Mouse (Mus musculus) limb, embryonic 14.5 days (tissue): ENCODE measurements at regions not wholly inside any gene's neighbourhood (a gene's known extent, or its start where the extent isn't known, plus 50 kb on each side); places are given as distances from the start of the nearest gene placed in this dataset.

Experiments
- ATAC-seq: fragments of 200-750 bp; cut with Nextera tagmentation; 2 replicates; pipeline ENCODE4 v1.8.0; 2017; ENCODE audit warnings: low read depth, moderate number of reproducible peaks, moderate TSS enrichment; ENCODE audit not compliant: low FRiP score
- DNase-seq: peaks from one replicate; pipeline ENCODE4 v3.0.0-alpha.2; 2015; ENCODE audit warnings: low spot score
- H3K27ac ChIP-seq: fragments of 300-500 bp; sonication (generic); replicated peaks from 2 replicates; pipeline ENCODE4 v1.5.1; 2014; ENCODE audit warnings: low read depth, mild to moderate bottlenecking, low read length, moderate library complexity, mixed read lengths
- H3K27me3 ChIP-seq: fragments of 300-500 bp; sonication (generic); 2 replicates; pipeline ENCODE4 v1.6.1; 2014; ENCODE audit warnings: low read length, mixed read lengths; ENCODE audit not compliant: control insufficient read depth, insufficient read depth
- H3K36me3 ChIP-seq: fragments of 300-500 bp; sonication (generic); 2 replicates; pipeline ENCODE4 v1.6.1; 2014; ENCODE audit warnings: mild to moderate bottlenecking, low read length, moderate library complexity, mixed read lengths; ENCODE audit not compliant: control insufficient read depth, insufficient read depth
- H3K4me1 ChIP-seq: fragments of 300-500 bp; sonication (generic); 2 replicates; pipeline ENCODE4 v1.6.1; 2014; ENCODE audit warnings: antibody characterized with exemption, low read length, mixed read lengths; ENCODE audit not compliant: control insufficient read depth, insufficient read depth
- H3K4me2 ChIP-seq: fragments of 300-500 bp; sonication (generic); replicated peaks from 2 replicates; pipeline ENCODE4 v1.6.1; 2014; ENCODE audit warnings: low read depth, mild to moderate bottlenecking, low read length, moderate library complexity; ENCODE audit not compliant: severe bottlenecking
- H3K4me3 ChIP-seq: fragments of 300-500 bp; sonication (generic); replicated peaks from 2 replicates; pipeline ENCODE4 v1.5.1; 2014; ENCODE audit warnings: low read length
- H3K9ac ChIP-seq: fragments of 300-500 bp; sonication (generic); 2 replicates; pipeline ENCODE4 v1.6.1; 2014; ENCODE audit warnings: mild to moderate bottlenecking, low read depth, low read length, moderate library complexity; ENCODE audit not compliant: severe bottlenecking
- H3K9me3 ChIP-seq: fragments of 300-500 bp; sonication (generic); 2 replicates; pipeline ENCODE4 v1.6.1; 2016; ENCODE audit warnings: low read length; ENCODE audit not compliant: control insufficient read depth
- POLR2A ChIP-seq: fragments of 200-500 bp; IDR thresholded peaks from 2 replicates; pipeline ENCODE4 v1.8.0; 2012; ENCODE audit warnings: inconsistent platforms, mild to moderate bottlenecking, moderate library complexity, borderline replicate concordance; ENCODE audit not compliant: insufficient read depth, insufficient read length; ENCODE audit errors: extremely low read depth
- WGBS: fragments of 180-500 bp; shearing (Covaris S2); extraction: QIAGEN DNeasy Blood & Tissue Kit; methylation state at CpG from one replicate; pipeline ENCODE4 v1.1.7; 2014; 5-methylcytosine and 5-hydroxymethylcytosine counted together

DNA sequence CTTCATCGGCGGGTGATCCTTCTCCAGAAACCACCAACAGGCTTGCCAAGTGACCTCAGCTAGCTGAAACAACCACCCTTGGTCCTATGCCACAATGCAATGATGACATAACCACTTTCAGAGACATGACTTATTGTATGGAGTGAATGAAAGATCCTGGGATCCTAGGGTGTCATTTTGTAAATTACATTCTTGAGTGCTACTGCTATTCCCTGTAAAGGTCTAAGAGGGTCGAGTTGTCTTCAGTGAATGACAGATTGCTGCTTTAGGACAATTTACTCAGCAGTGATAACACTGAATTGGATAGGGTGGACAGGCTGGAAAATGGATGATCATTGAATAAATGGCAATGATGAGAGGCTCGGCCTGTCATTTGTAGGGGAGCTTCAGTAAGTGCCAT, 692.4 kb downstream of the Gm9008 start:
- H3K9ac ChIP-seq = no peak overlapping the region
- peaks cover 1% of the 10 kb centered on the region; the same call in 1 of the 2 replicates for H3K4me1 ChIP-seq
- no peak overlapping the region for H3K4me2 ChIP-seq
- H3K27me3 ChIP-seq = no peaks in the 10 kb centered on the region
- no peaks in the 10 kb centered on the region for H3K9me3 ChIP-seq
- ATAC-seq (no peak), DNase-seq (no peak)
- H3K36me3 ChIP-seq = no peaks in the 10 kb centered on the region
- no peak overlapping the region for H3K4me3 ChIP-seq
- no peak overlapping the region for H3K27ac ChIP-seq
- 73% methylated on average over 4 of the region's 4 CpGs for WGBS
- no peak for TF ChIP-seq POLR2A

DNA sequence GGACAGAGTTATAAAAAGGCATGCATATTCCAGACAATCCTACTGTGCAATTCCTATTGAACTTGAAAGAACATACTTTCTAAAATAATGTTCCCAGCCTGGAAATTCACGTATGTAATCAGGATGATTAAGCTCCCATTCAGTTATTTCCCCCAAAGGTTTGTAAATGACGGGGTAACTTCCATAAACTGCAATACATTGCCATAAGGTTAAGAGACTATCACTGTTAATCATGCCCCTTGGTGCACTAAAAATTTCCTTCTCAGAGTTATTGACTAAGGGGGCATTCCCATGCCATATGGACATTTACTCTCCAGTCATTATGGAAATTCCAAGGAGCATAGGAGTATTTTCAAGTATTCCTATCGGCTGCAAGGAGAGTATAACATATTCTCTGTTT, 697.6 kb downstream of the Gm9008 start:
- Histone ChIP-seq H3K27ac (no peak overlapping the region), H3K4me3 (no peak overlapping the region), H3K4me2 (no peak overlapping the region), H3K4me1 (peaks cover 4% of the 10 kb centered on the region; the same call in 1 of the 2 replicates), H3K9me3 (no peaks in the 10 kb centered on the region), H3K9ac (no peak overlapping the region), H3K27me3 (no peaks in the 10 kb centered on the region), H3K36me3 (no peaks in the 10 kb centered on the region)
- no peak for TF ChIP-seq POLR2A
- ATAC-seq (peak; percentile 47; the same call in 1 of the 2 replicates), DNase-seq (peak; percentile 3)
- WGBS = 35% methylated on average over 3 of the region's 3 CpGs

DNA sequence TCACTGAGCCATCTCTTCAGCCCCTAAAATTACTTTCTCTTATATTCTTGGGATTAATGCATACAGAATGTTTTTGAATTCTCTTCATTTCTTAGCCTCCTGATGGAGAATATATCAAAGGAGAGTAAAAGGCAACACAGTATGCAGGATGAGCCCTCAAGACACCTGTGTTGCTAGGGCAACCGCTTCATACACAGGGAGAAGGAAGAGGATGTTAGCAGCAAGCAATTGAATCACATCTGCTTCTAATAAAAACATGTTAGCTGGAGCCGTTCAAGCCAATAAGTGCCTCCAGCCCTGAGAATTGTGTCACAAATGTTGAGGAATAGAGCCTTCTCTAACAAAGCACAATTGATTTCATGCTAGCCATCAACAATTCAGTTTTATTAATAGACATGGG, 698.0 kb downstream of the Gm9008 start:
- H3K4me3 ChIP-seq = no peak overlapping the region
- WGBS = 27% methylated on average over 2 of the region's 2 CpGs
- H3K4me2 ChIP-seq = no peak overlapping the region
- no peaks in the 10 kb centered on the region for H3K9me3 ChIP-seq
- no peak for TF ChIP-seq POLR2A
- peak; percentile 88 for ATAC-seq
- H3K27me3 ChIP-seq = no peaks in the 10 kb centered on the region
- H3K36me3 ChIP-seq = no peaks in the 10 kb centered on the region
- no peak overlapping the region for H3K27ac ChIP-seq
- peak; percentile 64 for DNase-seq
- H3K9ac ChIP-seq = no peak overlapping the region
- peaks cover 4% of the 10 kb centered on the region; the same call in 1 of the 2 replicates for H3K4me1 ChIP-seq

DNA sequence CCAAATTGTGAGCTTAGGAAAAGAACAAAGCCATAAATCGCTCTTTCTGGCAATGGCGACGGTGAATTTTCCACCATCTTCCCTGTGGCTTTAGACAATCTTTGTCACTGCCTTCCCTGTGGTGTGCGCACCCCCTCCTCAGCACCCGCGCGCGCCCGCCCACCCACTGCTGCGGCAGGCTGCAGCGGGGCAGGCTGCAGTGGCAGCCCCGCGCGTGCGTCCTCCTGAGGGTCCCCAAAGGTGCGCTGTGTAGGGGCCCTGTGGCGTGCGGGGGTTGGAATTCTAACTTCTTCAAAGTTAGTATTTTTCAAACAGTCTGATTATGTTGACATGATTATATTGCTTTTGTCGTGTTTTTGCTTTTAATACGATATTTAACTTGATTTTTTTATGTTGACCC, 714.9 kb downstream of the Gm9008 start:
- Histone ChIP-seq H3K27me3 (no peaks in the 10 kb centered on the region), H3K4me2 (no peak overlapping the region), H3K4me1 (no peaks in the 10 kb centered on the region), H3K9me3 (no peaks in the 10 kb centered on the region), H3K36me3 (no peaks in the 10 kb centered on the region), H3K27ac (no peak overlapping the region), H3K9ac (no peak overlapping the region), H3K4me3 (no peak overlapping the region)
- TF ChIP-seq POLR2A = no peak
- 55% methylated on average over 20 of the region's 20 CpGs for WGBS
- no peak for ATAC-seq
- DNase-seq = no peak

DNA sequence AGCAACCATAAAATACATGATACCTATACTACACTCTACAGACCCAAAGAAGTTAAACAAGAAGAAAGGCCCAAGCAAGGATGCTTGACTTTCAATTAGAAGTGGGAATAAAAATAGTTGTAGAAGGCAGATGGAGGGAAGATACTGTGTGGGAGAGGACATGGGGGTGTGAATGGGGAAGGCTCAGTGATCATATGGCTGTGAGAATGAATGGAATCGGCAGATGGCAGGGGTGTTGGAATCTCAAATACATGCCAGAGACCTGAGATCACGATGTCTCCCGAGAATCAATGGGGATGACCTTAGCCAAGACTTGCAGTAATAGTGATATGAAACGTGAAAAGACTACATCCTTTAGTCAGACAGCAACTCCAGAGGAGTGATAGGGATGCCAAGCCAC, 734.5 kb downstream of the Gm9008 start:
- no peaks in the 10 kb centered on the region for H3K27me3 ChIP-seq
- H3K36me3 ChIP-seq = no peaks in the 10 kb centered on the region
- no peak for TF ChIP-seq POLR2A
- H3K4me3 ChIP-seq = no peak overlapping the region
- no peak overlapping the region for H3K4me2 ChIP-seq
- H3K9ac ChIP-seq = no peak overlapping the region
- ATAC-seq = no peak
- no peaks in the 10 kb centered on the region for H3K4me1 ChIP-seq
- no peaks in the 10 kb centered on the region for H3K9me3 ChIP-seq
- 86% methylated on average over 4 of the region's 4 CpGs for WGBS
- no peak overlapping the region for H3K27ac ChIP-seq
- DNase-seq = no peak

DNA sequence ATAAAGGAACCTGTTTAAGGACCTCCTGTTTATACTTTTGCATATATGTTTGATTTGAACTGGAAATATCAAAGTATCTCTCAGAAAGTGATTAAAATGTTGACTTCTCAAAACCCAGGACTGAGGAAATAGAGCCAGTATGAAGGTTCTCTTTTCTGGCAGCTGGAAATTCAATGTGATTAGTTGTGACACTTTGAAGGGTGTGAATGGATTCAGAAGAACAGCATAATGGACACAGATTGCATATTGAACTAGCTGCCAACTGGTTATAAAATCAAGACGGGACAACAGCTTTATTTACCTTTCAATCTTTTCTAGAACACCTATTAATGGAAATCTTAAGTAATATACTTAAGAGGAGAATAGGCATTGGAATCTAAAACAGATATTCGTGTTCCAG, 741.4 kb downstream of the Gm9008 start:
- TF ChIP-seq POLR2A = no peak
- H3K4me2 ChIP-seq = no peak overlapping the region
- H3K4me3 ChIP-seq = no peak overlapping the region
- H3K9me3 ChIP-seq = no peaks in the 10 kb centered on the region
- H3K4me1 ChIP-seq = no peaks in the 10 kb centered on the region
- WGBS = 55% methylated on average over 2 of the region's 2 CpGs
- H3K36me3 ChIP-seq = no peaks in the 10 kb centered on the region
- H3K27me3 ChIP-seq = no peaks in the 10 kb centered on the region
- no peak overlapping the region for H3K9ac ChIP-seq
- H3K27ac ChIP-seq = no peak overlapping the region
- ATAC-seq (no peak), DNase-seq (no peak)
